In genomic region chr11:19736076-19736475, GRCm38 (mm10) we compare ENCODE assay signal across 24 mouse cellular contexts.
DNase-seq lines count a peak whose midpoint lies in the region; ATAC-seq and TF ChIP-seq lines count a peak whose summit lies in the region.
"Had no signal": no experiment of that assay in that cellular context is flagged by ENCODE, and none has a peak within 500 bp of the region (broad histone marks: within the 10 kb centered on the region; RNA-seq: fewer than 3 reads in every experiment).

No protein-coding gene starts in this region.

- peak overlapping the region; percentile 88; the same call in 1 of the 2 replicates for H3K27ac ChIP-seq in kidney, embryonic 15.5 days
- no peak overlapping the region for H3K27ac ChIP-seq in liver, embryonic 15.5 days (replicated peaks)
- H3K27ac ChIP-seq in liver, postnatal 0 days (ENCODE audit: low read depth), result no peak overlapping the region
- H3K27ac ChIP-seq in liver, embryonic 12.5 days, result no peak overlapping the region
- H3K27ac ChIP-seq: embryonic facial prominence, embryonic 13.5 days; embryonic facial prominence, embryonic 15.5 days; forebrain, embryonic 10.5 days; forebrain, embryonic 12.5 days had no signal

- no peak overlapping the region for H3K4me3 ChIP-seq in kidney, embryonic 15.5 days (replicated peaks)
- no peak overlapping the region for H3K4me3 ChIP-seq in liver, embryonic 15.5 days (replicated peaks)
- no peak overlapping the region for H3K4me3 ChIP-seq in liver, postnatal 0 days (ENCODE audit: low read depth, low read length)
- no peak overlapping the region for H3K4me3 ChIP-seq in liver, embryonic 12.5 days
- H3K4me3 ChIP-seq in myocyte, result no peak overlapping the region
- H3K4me3 ChIP-seq: embryonic facial prominence, embryonic 13.5 days; embryonic facial prominence, embryonic 15.5 days; erythroblast, embryonic 14.5 days; forebrain, embryonic 10.5 days; forebrain, embryonic 12.5 days had no signal

- H3K79me2 ChIP-seq in myocyte (ENCODE audit: control insufficient read depth, insufficient read depth), result no peaks in the 10 kb centered on the region

- H3K4me1 ChIP-seq in kidney, embryonic 15.5 days, result peaks cover 41% of the 10 kb centered on the region
- H3K4me1 ChIP-seq in liver, embryonic 15.5 days (replicated peaks), result no peaks in the 10 kb centered on the region
- no peaks in the 10 kb centered on the region for H3K4me1 ChIP-seq in liver, postnatal 0 days (ENCODE audit: insufficient read depth)
- H3K4me1 ChIP-seq in liver, embryonic 12.5 days, result no peaks in the 10 kb centered on the region
- H3K4me1 ChIP-seq: forebrain, embryonic 12.5 days had no signal

- TF ChIP-seq EP300 in liver, postnatal 0 days (IDR thresholded peaks at IDR 0.05; ENCODE audit: low read depth), result no peak

- H3K9ac ChIP-seq in kidney, embryonic 15.5 days, result no peak overlapping the region
- H3K9ac ChIP-seq in liver, embryonic 15.5 days, result no peak overlapping the region
- H3K9ac ChIP-seq in liver, postnatal 0 days (replicated peaks), result no peak overlapping the region
- no peak overlapping the region for H3K9ac ChIP-seq in liver, embryonic 12.5 days
- H3K9ac ChIP-seq: embryonic facial prominence, embryonic 13.5 days; embryonic facial prominence, embryonic 15.5 days; forebrain, embryonic 12.5 days had no signal

- no peaks in the 10 kb centered on the region for H3K27me3 ChIP-seq in kidney, embryonic 15.5 days
- no peaks in the 10 kb centered on the region for H3K27me3 ChIP-seq in liver, embryonic 15.5 days
- no peaks in the 10 kb centered on the region for H3K27me3 ChIP-seq in liver, postnatal 0 days (ENCODE audit: insufficient read depth, low read length)
- no peaks in the 10 kb centered on the region for H3K27me3 ChIP-seq in liver, embryonic 12.5 days (replicated peaks)
- H3K27me3 ChIP-seq in myocyte (ENCODE audit: control insufficient read depth, insufficient read depth, insufficient read length), result no peaks in the 10 kb centered on the region
- H3K27me3 ChIP-seq: embryonic facial prominence, embryonic 13.5 days; embryonic facial prominence, embryonic 15.5 days; forebrain, embryonic 12.5 days had no signal

- no peak overlapping the region for H3K4me2 ChIP-seq in kidney, embryonic 15.5 days
- H3K4me2 ChIP-seq in liver, embryonic 15.5 days, result no peak overlapping the region
- H3K4me2 ChIP-seq in liver, postnatal 0 days (ENCODE audit: low read depth, low read length), result no peak overlapping the region; the same call in 1 of the 2 replicates
- H3K4me2 ChIP-seq in liver, embryonic 12.5 days, result no peak overlapping the region
- H3K4me2 ChIP-seq in myocyte (ENCODE audit: low read depth), result peak overlapping the region; percentile 63
- H3K4me2 ChIP-seq: embryonic facial prominence, embryonic 13.5 days; embryonic facial prominence, embryonic 15.5 days; forebrain, embryonic 12.5 days had no signal

- WGBS in kidney, embryonic 15.5 days, result 71% methylated on average over 7 of the region's 7 CpGs
- WGBS in liver, embryonic 15.5 days (ENCODE audit: insufficient replicate concordance), result 63% methylated on average over 7 of the region's 7 CpGs
- WGBS in liver, postnatal 0 days (ENCODE audit: insufficient replicate concordance), result 65% methylated on average over 7 of the region's 7 CpGs
- 73% methylated on average over 7 of the region's 7 CpGs for WGBS in liver, embryonic 12.5 days (ENCODE audit: insufficient replicate concordance)

- no peak for TF ChIP-seq CTCF in liver, postnatal 0 days (IDR thresholded peaks at IDR 0.05; ENCODE audit: low read depth)

- H3ac ChIP-seq in myocyte (ENCODE audit: control insufficient read depth, insufficient read length), result no peak overlapping the region

- DNase-seq in kidney, adult 18-20 months, result no peak
- no peak for DNase-seq in liver
- DNase-seq in liver, postnatal 0 days, result no peak
- no peak for DNase-seq in left cerebral cortex, postnatal 4 days
- DNase-seq: adrenal gland, adult 2 months; adrenal gland, postnatal 10 days; adrenal gland, postnatal 25 days; cerebellum, adult 11 months; cerebellum, adult 18-20 months; cerebellum, adult 8-10 months; cerebellum, adult 9-11 months; cerebellum, postnatal 14 days; cerebellum, postnatal 36 days; embryo, embryonic 11 days had no signal

- ATAC-seq in kidney, embryonic 15.5 days (replicated peaks; ENCODE audit: low FRiP score), result no peak
- ATAC-seq in liver, embryonic 15.5 days (ENCODE audit: insufficient read depth), result 0 out of 2 replicates have a peak, but pooled peaks have one; percentile 31
- ATAC-seq in liver, postnatal 0 days, result peak; percentile 77
- ATAC-seq in liver, embryonic 12.5 days, result no peak
- ATAC-seq: forebrain, embryonic 14.5 days had no signal

- no peaks in the 10 kb centered on the region for H3K9me3 ChIP-seq in kidney, embryonic 15.5 days (replicated peaks)
- no peaks in the 10 kb centered on the region for H3K9me3 ChIP-seq in liver, embryonic 15.5 days (replicated peaks)
- H3K9me3 ChIP-seq in liver, postnatal 0 days (ENCODE audit: low read length), result no peaks in the 10 kb centered on the region
- H3K9me3 ChIP-seq in liver, embryonic 12.5 days (replicated peaks), result no peaks in the 10 kb centered on the region
- H3K9me3 ChIP-seq: embryonic facial prominence, embryonic 13.5 days; embryonic facial prominence, embryonic 15.5 days; forebrain, embryonic 12.5 days had no signal

- TF ChIP-seq POLR2A in myocyte (IDR thresholded peaks at IDR 0.05; ENCODE audit: insufficient read length, low read depth), result no peak

- intact Hi-C loops in left cerebral cortex, postnatal 4 days (cut with DNase I), result no loop called here

- H3K36me3 ChIP-seq in kidney, embryonic 15.5 days, result no peaks in the 10 kb centered on the region
- no peaks in the 10 kb centered on the region for H3K36me3 ChIP-seq in liver, embryonic 15.5 days (replicated peaks)
- no peaks in the 10 kb centered on the region for H3K36me3 ChIP-seq in liver, postnatal 0 days (replicated peaks; ENCODE audit: insufficient read depth, low read length)
- no peaks in the 10 kb centered on the region for H3K36me3 ChIP-seq in liver, embryonic 12.5 days
- no peaks in the 10 kb centered on the region for H3K36me3 ChIP-seq in myocyte (ENCODE audit: control insufficient read depth, insufficient read depth)
- H3K36me3 ChIP-seq: embryonic facial prominence, embryonic 13.5 days; embryonic facial prominence, embryonic 15.5 days; forebrain, embryonic 10.5 days; forebrain, embryonic 12.5 days had no signal

TF ChIP-seq in myocyte, 11 proteins besides CTCF, POLR2A, EP300 and RAD21:
- TF ChIP-seq MYOG (IDR thresholded peaks at IDR 0.05; ENCODE audit: control insufficient read depth in 1 of 3, insufficient read depth in 1 of 3, insufficient read length in 2 of 3, low read depth in 2 of 3) (no peak), MYOD1 (IDR thresholded peaks at IDR 0.05; ENCODE audit: control insufficient read depth in 1 of 3, insufficient read length in 2 of 3, low read depth in 2 of 3) (no peak), POLR2AphosphoS2 (IDR thresholded peaks at IDR 0.05; ENCODE audit: insufficient read length, low read depth) (no peak), REST (IDR thresholded peaks at IDR 0.05; ENCODE audit: insufficient read depth, insufficient read length) (no peak), E2F4 (IDR thresholded peaks at IDR 0.05; ENCODE audit: insufficient read depth) (no peak), TCF12 (IDR thresholded peaks at IDR 0.05; ENCODE audit: insufficient read depth, poor library complexity, severe bottlenecking) (no peak), TCF3 (IDR thresholded peaks at IDR 0.05; ENCODE audit: insufficient read length, low read depth) (no peak), CEBPB (IDR thresholded peaks at IDR 0.05; ENCODE audit: insufficient read depth, poor library complexity, severe bottlenecking) (no peak), USF1 (IDR thresholded peaks at IDR 0.05; ENCODE audit: low read depth) (no peak), SRF (IDR thresholded peaks at IDR 0.05; ENCODE audit: control insufficient read depth, insufficient read length, low read depth) (no peak), MAX (IDR thresholded peaks at IDR 0.05; ENCODE audit: low read depth) (no peak)

Comparison
In these comparisons a context has a peak if more than half of its experiments do, and no peak if none do; other contexts are left out.
1. ATAC-seq: peak in liver, embryonic 15.5 days (single experiment) and liver, postnatal 0 days (single experiment); none in kidney, embryonic 15.5 days (single experiment) and liver, embryonic 12.5 days (single experiment).